Mouse (Mus musculus) c-Kit-negative CD71-positive TER-119-positive erythroid progenitor cells, embryonic 14.5 days (primary cell): Measurements from ENCODE around the gene Fmo3.

Experiments used
- DNase-seq: peaks from one replicate; pipeline ENCODE4 v3.0.0-alpha.2; 2013; ENCODE audit warnings: low read depth, low spot score

Gene Fmo3

DNA sequence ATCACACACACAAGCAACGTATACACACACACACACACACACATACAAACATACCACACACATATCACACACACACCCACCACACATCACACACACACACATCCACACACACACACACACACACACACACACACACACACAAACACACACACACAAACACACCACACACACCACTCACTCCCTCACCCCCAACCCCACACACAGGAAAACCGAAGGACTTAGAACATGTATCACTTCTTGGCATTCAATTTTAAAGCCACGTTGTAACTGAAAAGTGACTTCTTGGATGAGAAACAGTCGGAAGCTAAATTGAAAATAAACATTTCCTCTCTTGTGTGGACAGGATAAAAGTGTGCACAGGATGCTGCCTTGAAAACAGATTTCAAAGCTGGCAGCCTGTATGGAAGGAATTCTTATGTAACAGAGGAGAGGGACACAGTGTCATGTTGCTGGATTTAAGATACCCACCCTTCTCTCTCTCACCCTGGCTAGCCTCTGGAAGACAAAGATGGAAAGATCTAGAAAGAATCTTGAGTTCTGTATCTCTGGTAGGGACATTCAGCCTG is 52.9 kb downstream of the Fmo3 start:
- DNase-seq, result no peak

DNA sequence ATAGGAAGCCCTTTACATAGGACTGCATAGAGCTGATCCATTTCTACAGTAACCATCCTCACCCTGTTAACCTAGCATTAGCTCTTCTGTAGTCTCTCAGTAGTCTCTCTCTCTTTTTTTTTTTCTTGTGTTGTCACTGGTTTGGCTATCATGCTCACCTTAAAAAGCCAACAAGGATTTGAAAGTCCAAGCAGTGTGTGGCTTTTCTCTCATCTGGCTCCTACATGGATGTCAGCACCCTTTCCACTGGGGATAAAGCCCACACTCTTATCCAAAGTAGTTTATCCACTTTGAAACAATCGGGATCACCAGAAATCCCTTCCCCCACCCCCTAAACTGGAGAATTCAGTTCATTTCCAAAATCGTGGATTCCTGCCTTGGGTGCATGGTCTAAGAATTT is 53.7 kb downstream of the Fmo3 start:
- DNase-seq, result no peak

DNA sequence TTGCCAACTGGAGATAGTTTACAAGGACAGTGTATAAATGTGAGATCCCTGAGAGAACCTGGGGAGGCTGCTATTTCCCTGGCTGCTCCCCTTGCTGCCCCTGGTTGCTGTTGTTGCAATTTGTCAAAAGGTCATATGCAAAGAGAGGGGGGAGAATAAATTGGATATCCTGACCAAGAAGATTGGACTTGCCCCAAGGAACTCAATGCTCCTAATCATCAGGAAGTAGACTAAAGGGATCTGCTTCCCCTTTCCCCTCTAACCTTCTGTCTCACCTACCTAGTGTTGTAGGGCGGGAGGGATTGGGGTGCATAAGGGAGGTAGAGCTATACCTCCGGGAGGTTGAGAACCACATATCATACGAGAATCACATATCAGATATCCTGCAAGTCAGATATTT is 55.2 kb downstream of the Fmo3 start:
- DNase-seq, result no peak

DNA sequence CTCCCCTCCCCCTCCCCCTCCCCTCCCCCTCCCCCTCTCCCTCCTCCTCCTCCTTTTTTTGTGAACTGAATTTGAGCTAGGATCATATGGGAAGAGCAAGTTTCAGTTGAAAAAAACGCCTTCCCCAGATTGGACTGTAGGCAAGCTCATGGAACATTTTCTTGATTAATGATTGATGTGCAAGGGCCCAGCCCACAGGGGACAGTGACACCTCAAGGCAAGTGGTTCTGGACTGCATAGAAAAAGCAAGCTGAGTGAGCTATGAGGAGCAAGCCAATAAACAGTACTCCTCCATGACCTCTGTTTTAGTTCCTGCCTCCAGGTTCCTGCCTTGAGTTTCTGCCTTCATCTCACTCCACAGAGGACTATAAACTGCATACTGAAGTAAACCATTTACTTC is 59.2 kb downstream of the Fmo3 start:
- no peak for DNase-seq

DNA sequence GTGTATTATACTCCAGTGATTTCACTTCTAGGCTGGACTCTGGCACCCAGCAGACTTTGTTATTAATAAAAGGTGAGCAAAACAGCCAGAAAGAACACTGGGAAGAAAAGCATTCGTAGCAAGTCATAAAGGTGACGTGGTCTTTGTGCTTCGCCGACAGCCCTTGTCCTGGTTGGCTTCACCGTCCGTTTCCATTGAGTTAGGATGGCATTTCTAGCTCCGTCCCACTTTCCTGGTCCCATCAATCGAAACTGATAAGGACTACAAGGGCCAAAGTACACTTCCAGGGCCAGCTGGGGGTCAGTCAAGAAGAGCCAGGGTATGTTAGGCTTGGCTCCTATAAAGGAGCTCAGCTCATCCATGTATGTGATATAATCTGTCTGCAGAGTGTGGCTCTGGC is 67.7 kb downstream of the Fmo3 start:
- no peak for DNase-seq

DNA sequence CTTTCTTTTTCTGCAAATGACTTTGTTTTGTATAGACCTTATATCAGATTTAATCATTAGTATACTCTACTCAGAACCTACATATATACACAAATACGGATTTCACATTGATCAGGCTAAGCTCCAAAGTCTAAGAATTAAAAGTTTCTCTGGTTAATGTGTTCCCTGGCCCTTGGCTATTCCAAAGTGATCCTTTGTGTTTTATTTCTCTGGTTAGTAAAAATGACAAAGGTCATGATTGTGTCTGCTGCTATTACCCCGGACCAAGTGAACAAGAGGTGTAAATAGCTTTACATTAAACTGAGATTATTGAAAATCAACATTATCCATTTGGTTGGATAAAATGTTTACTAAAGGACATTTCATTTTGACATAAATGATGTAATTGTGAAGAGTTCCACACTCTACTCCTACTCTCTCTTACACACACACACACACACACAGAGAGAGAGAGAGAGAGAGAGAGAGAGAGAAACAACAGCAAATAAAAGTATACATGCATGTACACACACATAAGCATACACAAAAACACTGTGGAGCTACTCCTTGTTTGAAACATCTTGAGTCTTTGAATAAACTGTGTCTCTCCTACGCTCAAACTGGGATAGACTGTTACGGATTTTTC is 69.3 kb downstream of the Fmo3 start:
- no peak for DNase-seq

DNA sequence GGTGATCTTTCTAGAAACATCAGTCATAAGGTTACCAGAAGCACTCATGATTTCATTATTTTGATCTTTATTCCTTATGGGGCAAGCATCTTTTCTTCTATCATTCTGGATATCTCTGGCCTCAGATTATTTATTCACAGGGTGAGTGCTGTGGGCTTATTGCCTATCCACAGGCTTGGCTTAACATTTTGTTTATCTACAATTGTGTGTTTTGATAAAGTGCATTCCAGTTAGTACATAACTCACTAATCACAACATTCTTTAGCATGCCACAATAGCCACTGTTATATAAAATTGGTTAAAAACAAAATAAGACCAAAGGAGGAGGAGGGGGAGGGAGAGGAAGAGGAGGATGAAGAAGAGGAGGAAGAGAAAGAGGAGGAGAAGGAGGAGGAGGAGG is 72.2 kb downstream of the Fmo3 start:
- DNase-seq, result no peak
